8 mouse cellular contexts compared by ENCODE assay signal in genomic region chr13:23368583-23369420, GRCm38 (mm10). TPM values are rescaled to one million over a fixed set of nuclear protein-coding genes. Genes with fewer than 3 reads are reported as not detected.
DNase-seq lines count a peak whose midpoint lies in the region; ATAC-seq lines count a peak whose summit lies in the region.

Gene Zfp322a (minus strand): TSS chr13:23369208.

- peak; percentile 97 for DNase-seq in NIH3T3 (ENCODE audit: low read depth)
- peak; percentile 96 to 98 for DNase-seq in cerebellum, postnatal 10 days
- peak; percentile 94 to 95 for DNase-seq in frontal cortex, postnatal 10 days (ENCODE audit: low spot score in 2 of 2)
- peak; percentile 97 to 98 for DNase-seq in layer of hippocampus, postnatal 14 days (ENCODE audit: low spot score in 2 of 2)
- peak; percentile 95 for DNase-seq in lung, postnatal 14 days
- DNase-seq in retina, adult 2 months (ENCODE audit: low read depth, low spot score) = peak; percentile 88
- DNase-seq in thymus, postnatal 36 days = peak; percentile 95 to 97

- H3K9me3 ChIP-seq in hindbrain, embryonic 12.5 days (replicated peaks) = no peaks in the 10 kb centered on the region

- H3K36me3 ChIP-seq in hindbrain, embryonic 12.5 days = peaks cover 7% of the 10 kb centered on the region

- H3K9ac ChIP-seq in hindbrain, embryonic 12.5 days = peak within 1 kb of the TSS; percentile 73

- peak within 1 kb of the TSS; percentile 69 for H3K4me3 ChIP-seq in hindbrain, embryonic 12.5 days

- ATAC-seq in hindbrain, embryonic 12.5 days (ENCODE audit: low FRiP score) = peak; percentile 100

- peaks cover 20% of the 10 kb centered on the region for H3K4me1 ChIP-seq in hindbrain, embryonic 12.5 days

- H3K27me3 ChIP-seq in hindbrain, embryonic 12.5 days = no peaks in the 10 kb centered on the region

- under 1% methylated on average over 55 of the region's 55 CpGs for WGBS in hindbrain, embryonic 12.5 days

- H3K4me2 ChIP-seq in hindbrain, embryonic 12.5 days (replicated peaks) = peak within 1 kb of the TSS; percentile 71

- H3K27ac ChIP-seq in hindbrain, embryonic 12.5 days = peak within 1 kb of the TSS; percentile 93

RNA-seq across cellular contexts. Expression of gene Zfp322a, which starts in this region (rescaled TPM):
- polyA plus RNA-seq in hindbrain, embryonic 12.5 days (2016; fragmentation: Nextera tagmentation; extraction: Ambion mirVana) = 58.9 and 63.2 TPM in 2 replicates
- total RNA-seq in layer of hippocampus, postnatal 14 days (2021) = 10 to 100 TPM; 34.9 to 39.8 TPM

Comparison
In these comparisons a context has a peak if more than half of its experiments do, and no peak if none do; other contexts are left out.
1. Peak in every context shown above with its lines: DNase-seq, ATAC-seq, H3K4me3 ChIP-seq and H3K27ac ChIP-seq.